Mouse (Mus musculus): Measurements from ENCODE around the gene Set. TPM values are rescaled to one million over a fixed set of nuclear protein-coding genes. Genes with fewer than 3 reads are reported as not detected.

The Set gene
- polyA plus RNA-seq, 1 experiment from 2014 or later: 587 TPM

GRCm38 (mm10) chr2:30094208-30094588 lies 37.0 kb downstream of the Set start:
- ATAC-seq: 0 out of 2 replicates have a peak, but pooled peaks have one; percentile 11
- H3K9me3 ChIP-seq (replicated peaks): no peaks in the 10 kb centered on the region
- H3K27me3 ChIP-seq: no peaks in the 10 kb centered on the region
- peaks cover 23% of the 10 kb centered on the region for H3K4me1 ChIP-seq
- H3K27ac ChIP-seq: no peak overlapping the region
- peak overlapping the region; percentile 67 for H3K4me3 ChIP-seq
- peak overlapping the region; percentile 83 for H3K4me2 ChIP-seq
- WGBS: 1% methylated on average over 13 of the region's 13 CpGs
- H3K36me3 ChIP-seq (ENCODE audit: poor library complexity, severe bottlenecking): peaks cover 50% of the 10 kb centered on the region
- peak overlapping the region; percentile 74 for H3K9ac ChIP-seq

- Histone ChIP-seq H3K4me2 (no peak overlapping the region), H3K4me3 (no peak overlapping the region), H3K36me3 (ENCODE audit: poor library complexity, severe bottlenecking) (peaks cover 57% of the 10 kb centered on the region), H3K9me3 (replicated peaks) (no peaks in the 10 kb centered on the region), H3K9ac (no peak overlapping the region), H3K4me1 (peaks cover 23% of the 10 kb centered on the region), H3K27me3 (no peaks in the 10 kb centered on the region), H3K27ac (no peak overlapping the region)
- 95% methylated on average over 2 of the region's 2 CpGs for WGBS
- ATAC-seq: no peak
Measured at GRCm38 (mm10) chr2:30095882-30096527, 38.8 kb downstream of the Set start.

- Histone ChIP-seq H3K27ac (no peak overlapping the region), H3K9ac (no peak overlapping the region), H3K36me3 (ENCODE audit: poor library complexity, severe bottlenecking) (peaks cover 89% of the 10 kb centered on the region), H3K9me3 (replicated peaks) (no peaks in the 10 kb centered on the region), H3K4me1 (no peaks in the 10 kb centered on the region), H3K27me3 (no peaks in the 10 kb centered on the region), H3K4me2 (no peak overlapping the region), H3K4me3 (no peak overlapping the region)
- 80% methylated on average over 4 of the region's 4 CpGs for WGBS
- ATAC-seq: no peak
Measured at GRCm38 (mm10) chr2:30100214-30100613, 43.0 kb downstream of the Set start.

GRCm38 (mm10) chr2:30106364-30106763 lies 49.2 kb downstream of the Set start:
- Histone ChIP-seq H3K4me1 (no peaks in the 10 kb centered on the region), H3K9me3 (replicated peaks) (no peaks in the 10 kb centered on the region), H3K27ac (no peak overlapping the region), H3K4me2 (no peak overlapping the region), H3K36me3 (ENCODE audit: poor library complexity, severe bottlenecking) (peaks cover 94% of the 10 kb centered on the region), H3K27me3 (no peaks in the 10 kb centered on the region), H3K9ac (no peak overlapping the region), H3K4me3 (no peak overlapping the region)
- ATAC-seq: no peak

GRCm38 (mm10) chr2:30107646-30108045 lies 50.5 kb downstream of the Set start:
- no peak for ATAC-seq
- H3K36me3 ChIP-seq (ENCODE audit: poor library complexity, severe bottlenecking): peaks cover 93% of the 10 kb centered on the region

GRCm38 (mm10) chr2:30108260-30108659 lies 51.1 kb downstream of the Set start:
- Histone ChIP-seq H3K4me2 (no peak overlapping the region), H3K27ac (no peak overlapping the region), H3K27me3 (no peaks in the 10 kb centered on the region), H3K36me3 (ENCODE audit: poor library complexity, severe bottlenecking) (peaks cover 93% of the 10 kb centered on the region), H3K9ac (no peak overlapping the region), H3K9me3 (replicated peaks) (no peaks in the 10 kb centered on the region), H3K4me3 (no peak overlapping the region), H3K4me1 (no peaks in the 10 kb centered on the region)
- 97% methylated on average over 4 of the region's 4 CpGs for WGBS
- no peak for ATAC-seq

More at GRCm38 (mm10) chr2:30107646-30108045, 50.5 kb downstream of the Set start:
- H3K4me1 ChIP-seq: no peaks in the 10 kb centered on the region
- H3K27ac ChIP-seq: no peak overlapping the region
- H3K4me3 ChIP-seq: no peak overlapping the region
- H3K27me3 ChIP-seq: no peaks in the 10 kb centered on the region
- no peaks in the 10 kb centered on the region for H3K9me3 ChIP-seq (replicated peaks)
- H3K4me2 ChIP-seq: no peak overlapping the region
- H3K9ac ChIP-seq: no peak overlapping the region
- 89% methylated on average over 5 of the region's 5 CpGs for WGBS

- H3K9me3 ChIP-seq (replicated peaks): no peaks in the 10 kb centered on the region
- ATAC-seq: no peak
Measured at GRCm38 (mm10) chr2:30111500-30111899, 54.3 kb downstream of the Set start.

GRCm38 (mm10) chr2:30112564-30112963 lies 55.4 kb downstream of the Set start:
- ATAC-seq: no peak
- Histone ChIP-seq H3K9me3 (replicated peaks) (no peaks in the 10 kb centered on the region), H3K27ac (no peak overlapping the region), H3K4me1 (no peaks in the 10 kb centered on the region), H3K4me2 (no peak overlapping the region), H3K9ac (no peak overlapping the region), H3K36me3 (ENCODE audit: poor library complexity, severe bottlenecking) (peaks cover 61% of the 10 kb centered on the region), H3K4me3 (no peak overlapping the region), H3K27me3 (no peaks in the 10 kb centered on the region)
- 91% methylated on average over 5 of the region's 5 CpGs for WGBS

More at GRCm38 (mm10) chr2:30111500-30111899, 54.3 kb downstream of the Set start:
- Histone ChIP-seq H3K4me1 (no peaks in the 10 kb centered on the region), H3K4me2 (no peak overlapping the region), H3K4me3 (no peak overlapping the region), H3K36me3 (ENCODE audit: poor library complexity, severe bottlenecking) (peaks cover 68% of the 10 kb centered on the region), H3K27ac (no peak overlapping the region), H3K9ac (no peak overlapping the region), H3K27me3 (no peaks in the 10 kb centered on the region)
- WGBS: 97% methylated on average over 2 of the region's 2 CpGs

- 8% methylated on average over 6 of the region's 6 CpGs for WGBS
- peaks cover 39% of the 10 kb centered on the region for H3K4me1 ChIP-seq
- peak; percentile 69 for ATAC-seq
- no peak overlapping the region for H3K4me3 ChIP-seq
- no peaks in the 10 kb centered on the region for H3K27me3 ChIP-seq
- H3K9ac ChIP-seq: peak overlapping the region; percentile 28; the same call in 1 of the 2 replicates
- peak overlapping the region; percentile 38 for H3K4me2 ChIP-seq
- peak overlapping the region; percentile 84 for H3K27ac ChIP-seq
- no peaks in the 10 kb centered on the region for H3K9me3 ChIP-seq (replicated peaks)
- H3K36me3 ChIP-seq (ENCODE audit: poor library complexity, severe bottlenecking): peaks cover 11% of the 10 kb centered on the region; the same call in 1 of the 2 replicates
Measured at GRCm38 (mm10) chr2:30119641-30120051, 62.5 kb downstream of the Set start.

GRCm38 (mm10) chr2:30120269-30120668 lies 63.1 kb downstream of the Set start:
- no peak for ATAC-seq
- Histone ChIP-seq H3K4me2 (peak overlapping the region; percentile 38), H3K4me1 (peaks cover 45% of the 10 kb centered on the region), H3K9me3 (replicated peaks) (no peaks in the 10 kb centered on the region), H3K27me3 (no peaks in the 10 kb centered on the region), H3K27ac (peak overlapping the region; percentile 84), H3K9ac (peak overlapping the region; percentile 28; the same call in 1 of the 2 replicates), H3K4me3 (no peak overlapping the region), H3K36me3 (ENCODE audit: poor library complexity, severe bottlenecking) (peaks cover 10% of the 10 kb centered on the region; the same call in 1 of the 2 replicates)
- WGBS: 89% methylated on average over 4 of the region's 4 CpGs
